Mouse (Mus musculus) MEL (cell line): ENCODE results near the gene Traf3ip2. TPM values are rescaled to one million over a fixed set of nuclear protein-coding genes. Genes with fewer than 3 reads are reported as not detected.

ENCODE experiments used
- DNase-seq: peaks from one replicate; pipeline ENCODE4 v3.0.0; 2011; ENCODE audit warnings: low read depth, low spot score
- H3K27ac ChIP-seq: 2 replicates; pipeline ENCODE4 v1.5.1; 2012; ENCODE audit warnings: low read depth, mild to moderate bottlenecking, control low read depth, low read length, moderate library complexity; ENCODE audit not compliant: control insufficient read depth
- H3K27me3 ChIP-seq, 2 experiments: fragments of 150-350 bp in 1 of 2; sonication (generic) in 1 of 2; 2 replicates each; pipeline ENCODE4 v1.6.1; 2012; ENCODE audit warnings: low read length in 2 of 2, mild to moderate bottlenecking in 2 of 2, improper control_type of control experiment in 1 of 2, moderate library complexity in 1 of 2; ENCODE audit not compliant: insufficient read depth in 2 of 2, control insufficient read depth in 1 of 2
- H3K36me3 ChIP-seq, 2 experiments: 2 replicates each; pipeline ENCODE4 v1.6.1; 2012 to 2014; ENCODE audit warnings: low read length in 2 of 2, improper control_type of control experiment in 1 of 2, inconsistent platforms in 1 of 2, mild to moderate bottlenecking in 1 of 2; ENCODE audit not compliant: insufficient read depth in 2 of 2, control insufficient read depth in 1 of 2
- H3K4me1 ChIP-seq, 2 experiments: fragments of 150-350 bp in 1 of 2; sonication (generic) in 1 of 2; 2 replicates each; pipeline ENCODE4 v1.6.1; 2012; ENCODE audit warnings: low read length in 2 of 2, improper control_type of control experiment in 1 of 2, mild to moderate bottlenecking in 1 of 2; ENCODE audit not compliant: insufficient read depth in 2 of 2, control insufficient read depth in 1 of 2
- H3K4me3 ChIP-seq, 2 experiments: fragments of 150-350 bp in 1 of 2; sonication (generic) in 1 of 2; 2 replicates each; pipeline ENCODE4 v1.5.1; 2012; ENCODE audit warnings: low read depth in 2 of 2, low read length in 2 of 2, mild to moderate bottlenecking in 2 of 2, moderate library complexity in 2 of 2, control low read depth in 1 of 2, improper control_type of control experiment in 1 of 2; ENCODE audit not compliant: control insufficient read depth in 1 of 2, insufficient read depth in 1 of 2
- H3K79me2 ChIP-seq: 2 replicates; pipeline ENCODE4 v1.6.1; 2012; ENCODE audit warnings: mild to moderate bottlenecking, low read length, moderate library complexity; ENCODE audit not compliant: control insufficient read depth, poor library complexity, insufficient read depth
- H3K9ac ChIP-seq: 2 replicates; pipeline ENCODE4 v1.6.1; 2012; ENCODE audit warnings: low read depth, mild to moderate bottlenecking, control low read depth, low read length, moderate library complexity; ENCODE audit not compliant: control insufficient read depth, poor library complexity, severe bottlenecking
- H3K9me3 ChIP-seq: fragments of 150-350 bp; sonication (generic); replicated peaks from 2 replicates; pipeline ENCODE4 v1.6.1; 2012; ENCODE audit warnings: mild to moderate bottlenecking, low read length, improper control_type of control experiment, moderate library complexity; ENCODE audit not compliant: insufficient read depth
- CHD1 ChIP-seq: IDR thresholded peaks from 2 replicates; pipeline ENCODE4 v1.6.1; 2012; ENCODE audit warnings: low read depth, mild to moderate bottlenecking, inconsistent platforms, low read length, improper control_type of control experiment
- CHD2 ChIP-seq: IDR thresholded peaks from 2 replicates; pipeline ENCODE4 v1.6.1; 2011; ENCODE audit warnings: low read length, improper control_type of control experiment
- CTCF ChIP-seq, 3 experiments: IDR thresholded peaks in 2 of 3; conservative IDR thresholded peaks in 1 of 3; 2 replicates each; pipeline ENCODE4 v1.5.1; 2011 to 2012; ENCODE audit warnings: low read length in 3 of 3, low read depth in 2 of 3, mild to moderate bottlenecking in 2 of 3, improper control_type of control experiment in 1 of 3, inconsistent platforms in 1 of 3, mixed read lengths in 1 of 3, moderate library complexity in 1 of 3; ENCODE audit not compliant: control insufficient read depth in 1 of 3, insufficient read depth in 1 of 3, poor library complexity in 1 of 3, severe bottlenecking in 1 of 3
- EP300 ChIP-seq, 2 experiments: IDR thresholded peaks; 2 replicates each; pipeline ENCODE4 v1.6.1; 2011; ENCODE audit warnings: improper control_type of control experiment in 2 of 2, low read length in 2 of 2, low read depth in 1 of 2, mild to moderate bottlenecking in 1 of 2
- JUND ChIP-seq: IDR thresholded peaks from 2 replicates; pipeline ENCODE4 v1.6.1; 2011; ENCODE audit warnings: low read depth, mild to moderate bottlenecking, improper control_type of control experiment, low read length
- MAFK ChIP-seq: IDR thresholded peaks from 2 replicates; pipeline ENCODE4 v1.6.1; 2011; ENCODE audit warnings: low read depth, mild to moderate bottlenecking, low read length, improper control_type of control experiment, borderline replicate concordance
- MAX ChIP-seq: IDR thresholded peaks from 2 replicates; pipeline ENCODE4 v1.6.1; 2011; ENCODE audit warnings: low read length, improper control_type of control experiment
- MAZ ChIP-seq: IDR thresholded peaks from 2 replicates; pipeline ENCODE4 v1.6.1; 2012; ENCODE audit warnings: low read depth, mild to moderate bottlenecking, inconsistent platforms, low read length, improper control_type of control experiment
- MYB ChIP-seq: IDR thresholded peaks from 2 replicates; pipeline ENCODE4 v1.6.1; 2011; ENCODE audit warnings: mild to moderate bottlenecking, low read depth, low read length, improper control_type of control experiment
- MYC ChIP-seq: IDR thresholded peaks from 2 replicates; pipeline ENCODE4 v1.6.1; 2011; ENCODE audit warnings: low read depth, mild to moderate bottlenecking, low read length, improper control_type of control experiment, moderate library complexity
- POLR2A ChIP-seq, 2 experiments: IDR thresholded peaks; 2 replicates each; pipeline ENCODE4 v1.6.1; 2011 to 2012; ENCODE audit warnings: low read length in 2 of 2, mild to moderate bottlenecking in 2 of 2, control low read depth in 1 of 2, improper control_type of control experiment in 1 of 2, low read depth in 1 of 2, moderate library complexity in 1 of 2; ENCODE audit not compliant: control insufficient read depth in 1 of 2, insufficient read depth in 1 of 2, poor library complexity in 1 of 2
- RCOR1 ChIP-seq: IDR thresholded peaks from 2 replicates; pipeline ENCODE4 v1.6.1; 2012; ENCODE audit warnings: low read depth, mild to moderate bottlenecking, inconsistent platforms, low read length, improper control_type of control experiment
- SIN3A ChIP-seq: IDR thresholded peaks from 2 replicates; pipeline ENCODE4 v1.6.1; 2012; ENCODE audit warnings: low read length, improper control_type of control experiment, inconsistent platforms
- SMC3 ChIP-seq: IDR thresholded peaks from 2 replicates; pipeline ENCODE4 v1.6.1; 2011; ENCODE audit warnings: low read depth, low read length, improper control_type of control experiment
- TAL1 ChIP-seq: IDR thresholded peaks from 2 replicates; pipeline ENCODE4 v1.6.1; 2012; ENCODE audit warnings: mild to moderate bottlenecking, inconsistent platforms, low read length, moderate library complexity, mixed read lengths
- USF2 ChIP-seq, 2 experiments: IDR thresholded peaks; 2 replicates each; pipeline ENCODE4 v1.6.1; 2011 to 2012; ENCODE audit warnings: improper control_type of control experiment in 2 of 2, low read length in 2 of 2, borderline replicate concordance in 1 of 2, inconsistent platforms in 1 of 2, low read depth in 1 of 2, mild to moderate bottlenecking in 1 of 2; ENCODE audit not compliant: insufficient read depth in 1 of 2
- polyA plus RNA-seq, 2 experiments: library from polyadenylated mRNA; stranded (reverse) in 1 of 2; unstranded in 1 of 2; fragments of >175 nt in 1 of 2; fragments of >200 nt in 1 of 2; gene quantifications; 2 replicates each; pipeline versions ENCODE4 v1.2.1 to v1.2.4; 2012; ENCODE audit warnings: low replicate concordance in 2 of 2, low read depth in 1 of 2; ENCODE audit not compliant: insufficient read length in 2 of 2, insufficient read depth in 1 of 2, missing spikeins in 1 of 2
- total RNA-seq: library from RNA; depleted of rRNA; stranded (reverse); fragments of 300-350 nt; gene quantifications from 2 replicates; pipeline ENCODE4 v1.2.3, GENCODE M21; 2012

The Traf3ip2 gene
- total and polyA plus RNA-seq, 3 experiments: 1.3 to 3.0 TPM; not detected in 1

DNA sequence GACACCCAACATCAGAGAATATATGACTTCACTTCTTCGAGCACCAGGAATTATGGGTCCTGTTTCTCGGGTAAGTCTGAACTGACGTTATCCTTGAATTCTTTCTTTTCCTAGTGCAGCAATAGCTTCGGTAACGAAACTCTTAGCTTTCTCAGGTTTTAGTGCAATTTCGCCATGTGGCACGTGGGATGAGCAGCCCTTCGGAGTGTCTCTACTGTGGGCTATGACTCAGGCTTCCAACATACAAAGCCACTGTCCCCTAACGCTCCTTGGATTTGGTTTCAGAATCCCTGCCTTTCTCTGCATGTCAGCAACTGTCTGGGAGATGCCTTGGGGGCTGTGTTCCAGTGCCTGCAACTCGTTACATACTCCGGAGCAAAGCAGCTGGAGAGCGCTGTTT is 29.0 kb upstream of the Traf3ip2 start:
- Histone ChIP-seq H3K4me3 (no peak overlapping the region), H3K4me1 (no peaks in the 10 kb centered on the region), H3K9me3 (no peaks in the 10 kb centered on the region), H3K27me3 (no peaks in the 10 kb centered on the region), H3K79me2 (no peaks in the 10 kb centered on the region), H3K9ac (no peak overlapping the region), H3K36me3 (no peaks in the 10 kb centered on the region), H3K27ac (no peak overlapping the region)
- DNase-seq: no peak
- TF ChIP-seq SMC3 (no peak), JUND (no peak)

DNA sequence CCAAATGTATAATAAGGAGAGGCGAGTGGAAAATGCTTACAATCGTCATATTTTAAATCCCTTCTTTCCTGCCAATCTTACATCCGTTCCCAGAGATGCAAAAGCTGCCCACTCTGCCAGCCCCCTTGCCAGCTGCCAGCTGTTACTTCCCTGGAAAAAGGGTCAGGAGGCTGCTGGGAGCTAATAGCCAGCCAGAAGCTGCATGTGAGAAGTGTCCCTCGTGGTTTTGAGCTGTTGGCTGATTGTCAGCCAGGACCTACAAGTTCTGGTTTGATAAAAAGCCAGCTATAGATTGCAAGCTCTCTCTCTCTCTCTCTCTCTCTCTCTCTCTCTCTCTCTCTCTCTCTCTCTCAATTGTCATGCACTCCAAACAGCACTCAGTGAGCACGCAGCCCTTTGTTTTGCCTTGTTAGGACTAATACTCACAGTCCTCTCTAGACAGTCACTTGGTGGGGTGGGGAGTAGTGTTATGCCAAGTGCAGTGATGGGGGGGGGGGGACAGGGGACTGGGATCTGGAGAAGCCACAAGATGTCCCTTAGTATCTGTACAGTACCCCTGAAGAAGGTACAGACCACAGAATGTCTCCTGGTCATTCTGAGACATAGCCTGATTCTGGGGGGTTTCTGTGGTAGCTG is 25.3 kb upstream of the Traf3ip2 start:
- H3K27me3 ChIP-seq: no peaks in the 10 kb centered on the region
- DNase-seq: no peak
- H3K9ac ChIP-seq: no peak overlapping the region
- H3K79me2 ChIP-seq: no peaks in the 10 kb centered on the region
- TF ChIP-seq JUND (peak; percentile 80; the same call in 1 of the 2 replicates), EP300 (IDR thresholded peaks at IDR 0.05; ENCODE audit: low read depth in 1 of 2, low read length in 2 of 2) (no peak)
- no peak overlapping the region for H3K27ac ChIP-seq
- no peaks in the 10 kb centered on the region for H3K36me3 ChIP-seq
- no peaks in the 10 kb centered on the region for H3K9me3 ChIP-seq
- no peak overlapping the region for H3K4me3 ChIP-seq
- no peaks in the 10 kb centered on the region for H3K4me1 ChIP-seq

GRCm38 (mm10) chr10:39587973-39588746 is 24.6 kb upstream of the Traf3ip2 start:
- no peak for DNase-seq
- Histone ChIP-seq H3K79me2 (no peaks in the 10 kb centered on the region), H3K4me3 (no peak overlapping the region), H3K27me3 (no peaks in the 10 kb centered on the region), H3K27ac (no peak overlapping the region), H3K9ac (no peak overlapping the region), H3K9me3 (no peaks in the 10 kb centered on the region), H3K36me3 (no peaks in the 10 kb centered on the region), H3K4me1 (no peaks in the 10 kb centered on the region)
- TF ChIP-seq CTCF (IDR thresholded peaks at IDR 0.05 in 2 of 3, conservative IDR thresholded peaks at IDR 0.05 in 1 of 3; ENCODE audit: control insufficient read depth in 1 of 3, insufficient read depth in 1 of 3, low read depth in 2 of 3, low read length in 3 of 3, poor library complexity in 1 of 3, severe bottlenecking in 1 of 3) (no peak), CHD2 (no peak), MYB (no peak), SIN3A (no peak), MAFK (no peak), RCOR1 (no peak), MYC (no peak), MAZ (no peak), POLR2A (IDR thresholded peaks at IDR 0.05; ENCODE audit: control insufficient read depth in 1 of 2, insufficient read depth in 1 of 2, low read depth in 1 of 2, low read length in 2 of 2, poor library complexity in 1 of 2) (no peak), JUND (no peak), CHD1 (no peak), MAX (no peak), TAL1 (no peak), USF2 (IDR thresholded peaks at IDR 0.05; ENCODE audit: borderline replicate concordance in 1 of 2, insufficient read depth in 1 of 2, low read depth in 1 of 2, low read length in 2 of 2) (no peak), SMC3 (no peak)
